Comparison of ENCODE assay signal across 7 mouse cellular contexts in the genomic region with DNA sequence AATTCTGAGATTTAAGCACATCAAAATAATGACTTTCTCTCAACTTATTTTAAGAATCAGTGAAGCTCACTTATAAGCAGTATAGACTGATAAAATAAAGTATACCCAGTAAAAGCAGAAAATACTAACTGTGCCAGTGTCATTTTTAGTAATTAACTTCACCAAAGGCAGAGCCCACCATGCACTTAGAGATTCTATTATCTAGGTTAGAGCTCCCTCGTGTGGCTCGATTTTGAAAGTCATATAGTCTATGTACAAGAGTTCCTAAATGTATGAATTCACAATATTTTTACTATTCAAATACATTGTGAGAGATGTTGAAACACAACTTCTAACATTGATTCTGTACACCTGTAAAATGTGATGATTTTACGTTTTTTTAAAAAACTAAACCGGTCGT.
DNase-seq lines count a peak whose midpoint lies in the region; ATAC-seq lines count a peak whose summit lies in the region.

No protein-coding gene starts in this region.

- ATAC-seq in frontal cortex, adult (ENCODE audit: low TSS enrichment): peak; percentile 85

- intact Hi-C loops in left cerebral cortex, postnatal 25 days (cut with DNase I): loop anchor here (2.0 to 5.0 kb wide), 2 partner anchors 723 to 934 kb away; no protein-coding TSS in a partner anchor

- DNase-seq in ovary, postnatal 14 days (ENCODE audit: low spot score): peak; percentile 6
- no peak for DNase-seq in ovary, postnatal 36 days (ENCODE audit: low spot score)
- peak; percentile 6 for DNase-seq in c-Kit-positive CD71-positive TER-119-positive erythroid progenitor cells, embryonic 14.5 days (ENCODE audit: low spot score)
- peak; percentile 23 to 47 for DNase-seq in left cerebral cortex, postnatal 25 days (ENCODE audit: low spot score in 2 of 2)
- DNase-seq in retina, postnatal 7 days (ENCODE audit: low read depth, low spot score): peak; percentile 43
- no peak for DNase-seq in adrenal gland, adult (ENCODE audit: inconsistent age in 2 of 2, low spot score in 1 of 2)

Comparison
In these comparisons a context has a peak if more than half of its experiments do, and no peak if none do; other contexts are left out.
1. DNase-seq: peak in ovary, postnatal 14 days (single experiment), c-Kit-positive CD71-positive TER-119-positive erythroid progenitor cells, embryonic 14.5 days (single experiment), left cerebral cortex, postnatal 25 days (2 of 2) and retina, postnatal 7 days (single experiment); none in ovary, postnatal 36 days (single experiment) and adrenal gland, adult (0 of 2).